Mouse (Mus musculus) CH12.LX (cell line): Measurements from ENCODE around the gene Hmga1b. TPM values are rescaled to one million over a fixed set of nuclear protein-coding genes. Genes with fewer than 3 reads are reported as not detected.

Experiments used
- DNase-seq: peaks from one replicate; pipeline ENCODE4 v3.0.0-alpha.2; 2013; ENCODE audit errors: extremely low read depth
- H3K27ac ChIP-seq: 2 replicates; pipeline ENCODE4 v1.5.1; 2012; ENCODE audit warnings: low read depth, mild to moderate bottlenecking, control low read depth, moderate library complexity; ENCODE audit not compliant: insufficient read depth
- H3K27me3 ChIP-seq: replicated peaks from 2 replicates; pipeline ENCODE3; 2012; ENCODE audit warnings: inconsistent platforms
- H3K36me3 ChIP-seq, 2 experiments: replicated peaks in 1 of 2; 2 replicates each; pipeline versions ENCODE3 to v1.6.1; 2012; ENCODE audit warnings: inconsistent platforms in 1 of 2, low read length in 1 of 2, mild to moderate bottlenecking in 1 of 2, mixed read lengths in 1 of 2, moderate library complexity in 1 of 2; ENCODE audit not compliant: control insufficient read depth in 1 of 2, insufficient read depth in 1 of 2
- H3K4me1 ChIP-seq, 2 experiments: 2 replicates each; pipeline ENCODE4 v1.6.1; 2012; ENCODE audit warnings: inconsistent platforms in 1 of 2, moderate library complexity in 1 of 2; ENCODE audit not compliant: insufficient read depth in 2 of 2, control insufficient read depth in 1 of 2
- H3K4me2 ChIP-seq: 2 replicates; pipeline ENCODE4 v1.6.1; 2012; ENCODE audit warnings: low read depth, mild to moderate bottlenecking, control low read depth; ENCODE audit not compliant: poor library complexity, insufficient read depth, severe bottlenecking
- H3K4me3 ChIP-seq, 3 experiments: fragments of 150-350 bp in 1 of 3; sonication (generic) in 1 of 3; replicated peaks in 1 of 3; 2 replicates each; pipeline versions ENCODE3 to v1.5.1; 2011 to 2012; ENCODE audit warnings: low read depth in 2 of 3, low read length in 2 of 3, mild to moderate bottlenecking in 2 of 3, moderate library complexity in 2 of 3, control low read depth in 1 of 3, improper control_type of control experiment in 1 of 3, inconsistent platforms in 1 of 3, mixed read lengths in 1 of 3; ENCODE audit not compliant: poor library complexity in 1 of 3
- H3K79me2 ChIP-seq: replicated peaks from 2 replicates; pipeline ENCODE4 v1.6.1; 2012; ENCODE audit warnings: mild to moderate bottlenecking, moderate library complexity; ENCODE audit not compliant: control insufficient read depth, poor library complexity, insufficient read depth, severe bottlenecking; ENCODE audit errors: extremely low read depth
- H3K9ac ChIP-seq: 2 replicates; pipeline ENCODE4 v1.6.1; 2012; ENCODE audit warnings: low read depth, mild to moderate bottlenecking, control low read depth, moderate library complexity; ENCODE audit not compliant: insufficient read depth
- H3K9me3 ChIP-seq: replicated peaks from 2 replicates; pipeline ENCODE3; 2012; ENCODE audit warnings: low read length, inconsistent platforms, mixed read lengths
- CHD1 ChIP-seq: IDR thresholded peaks from 2 replicates; pipeline ENCODE4 v1.6.1; 2012; ENCODE audit warnings: low read depth, low read length, improper control_type of control experiment, inconsistent platforms
- CTCF ChIP-seq, 2 experiments: IDR thresholded peaks in 1 of 2; conservative IDR thresholded peaks in 1 of 2; 2 replicates each; pipeline ENCODE4 v1.5.1; 2011 to 2012; ENCODE audit warnings: low read depth in 2 of 2, low read length in 2 of 2, improper control_type of control experiment in 1 of 2, inconsistent platforms in 1 of 2, mild to moderate bottlenecking in 1 of 2, moderate library complexity in 1 of 2
- ELF1 ChIP-seq: IDR thresholded peaks from 2 replicates; pipeline ENCODE4 v1.6.1; 2014; ENCODE audit warnings: low read depth, mild to moderate bottlenecking, inconsistent platforms, low read length, improper control_type of control experiment
- HCFC1 ChIP-seq: IDR thresholded peaks from 2 replicates; pipeline ENCODE4 v1.6.1; 2012; ENCODE audit warnings: low read depth, mild to moderate bottlenecking, inconsistent platforms, low read length, improper control_type of control experiment
- IRF4 ChIP-seq: IDR thresholded peaks from 2 replicates; pipeline ENCODE4 v1.6.1; 2014; ENCODE audit warnings: low read depth, mild to moderate bottlenecking, inconsistent platforms, low read length, improper control_type of control experiment
- JUN ChIP-seq: IDR thresholded peaks from 2 replicates; pipeline ENCODE4 v1.6.1; 2011; ENCODE audit warnings: low read depth, mild to moderate bottlenecking, low read length, improper control_type of control experiment, moderate library complexity; ENCODE audit not compliant: insufficient read depth
- KAT2A ChIP-seq: IDR thresholded peaks from 2 replicates; pipeline ENCODE4 v1.6.1; 2012; ENCODE audit warnings: low read length, improper control_type of control experiment, inconsistent platforms; ENCODE audit not compliant: insufficient replicate concordance
- MAFK ChIP-seq: IDR thresholded peaks from 2 replicates; pipeline ENCODE4 v1.6.1; 2011; ENCODE audit warnings: low read length, improper control_type of control experiment; ENCODE audit not compliant: insufficient replicate concordance
- MYC ChIP-seq: IDR thresholded peaks from 2 replicates; pipeline ENCODE4 v1.6.1; 2011; ENCODE audit warnings: low read depth, mild to moderate bottlenecking, improper control_type of control experiment, low read length
- NELFE ChIP-seq: IDR thresholded peaks from 2 replicates; pipeline ENCODE4 v1.6.1; 2011; ENCODE audit warnings: low read depth, low read length, improper control_type of control experiment
- NRF1 ChIP-seq: IDR thresholded peaks from 2 replicates; pipeline ENCODE4 v1.6.1; 2014; ENCODE audit warnings: low read depth, mild to moderate bottlenecking, inconsistent platforms, low read length, improper control_type of control experiment, moderate library complexity
- PAX5 ChIP-seq: IDR thresholded peaks from 2 replicates; pipeline ENCODE4 v1.6.1; 2012; ENCODE audit warnings: low read length, inconsistent platforms, mixed read lengths
- RCOR1 ChIP-seq: conservative IDR thresholded peaks from 2 replicates; pipeline ENCODE4 v1.6.1; 2012; ENCODE audit warnings: low read depth, mild to moderate bottlenecking, inconsistent platforms, low read length, improper control_type of control experiment
- USF2 ChIP-seq: conservative IDR thresholded peaks from 2 replicates; pipeline ENCODE4 v1.6.1; 2011; ENCODE audit warnings: low read depth, low read length, improper control_type of control experiment
- ZC3H11A ChIP-seq: IDR thresholded peaks from 2 replicates; pipeline ENCODE4 v1.6.1; 2012; ENCODE audit warnings: low read depth, mild to moderate bottlenecking, inconsistent platforms, low read length, improper control_type of control experiment
- ZKSCAN1 ChIP-seq: IDR thresholded peaks from 2 replicates; pipeline ENCODE4 v1.6.1; 2012; ENCODE audit warnings: low read depth, inconsistent platforms, low read length, improper control_type of control experiment, borderline replicate concordance
- ZMIZ1 ChIP-seq: IDR thresholded peaks from 2 replicates; pipeline ENCODE4 v1.6.1; 2012; ENCODE audit warnings: low read depth, mild to moderate bottlenecking, inconsistent platforms, low read length, improper control_type of control experiment
- ZNF384 ChIP-seq: IDR thresholded peaks from 2 replicates; pipeline ENCODE4 v1.6.1; 2012; ENCODE audit warnings: low read depth, low read length, improper control_type of control experiment, inconsistent platforms
- dilution Hi-C: fragments of 300-500 bp; cut with MboI; formaldehyde crosslinking; loops from 2 replicates; pipeline ENCODE4 v1.14.3; 2020; ENCODE audit warnings: low sequenced_read_pairs; ENCODE audit not compliant: extremely low pct_unique_long_range_greater_than_20kb, extremely low pct_ligation_motif_present
- in situ Hi-C: fragments of 300-500 bp; cut with MboI; formaldehyde crosslinking; loops from 3 replicates; pipeline ENCODE4 v1.14.3; 2019; ENCODE audit warnings: low sequenced_read_pairs, low pct_ligation_motif_present, low pct_unique_long_range_greater_than_20kb, mixed read lengths
- polyA plus RNA-seq: library from polyadenylated mRNA; unstranded; fragments of >175 nt; gene quantifications from 2 replicates; pipeline ENCODE4 v1.2.1, GENCODE M21; 2012; ENCODE audit warnings: low read depth; ENCODE audit not compliant: insufficient read length
- total RNA-seq, 2 experiments: library from RNA; depleted of rRNA; stranded (reverse); fragments of 300-350 nt in 1 of 2; fragments of >200 nt in 1 of 2; gene quantifications; 2 replicates each; pipeline ENCODE4 v1.2.3; 2012 to 2014

Hmga1b gene
- total and polyA plus RNA-seq, 3 experiments: 126 to 414 (median 167) TPM

DNA sequence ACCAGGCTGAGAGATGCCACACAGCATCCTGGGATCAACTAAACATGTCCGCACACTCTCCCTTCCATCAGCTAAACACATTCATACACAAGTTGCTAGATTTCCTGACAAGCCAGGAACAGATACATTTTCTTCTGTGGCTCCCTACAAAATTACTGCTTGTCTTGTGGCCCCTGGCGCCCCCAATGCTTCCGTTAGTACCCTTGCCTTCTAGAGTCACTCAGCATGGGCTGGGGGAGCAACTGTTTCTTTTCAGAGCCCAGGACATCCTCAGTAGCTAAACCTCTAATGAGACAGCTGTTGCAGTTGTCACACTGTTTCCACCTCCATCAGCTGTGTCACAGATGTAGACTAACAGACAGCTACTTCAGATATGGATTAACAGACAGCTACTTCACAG is 10.2 kb downstream of the Hmga1b start:
- Histone ChIP-seq H3K36me3 (no peaks in the 10 kb centered on the region), H3K4me3 (no peak overlapping the region), H3K4me1 (peaks cover 0 to 9% of the 10 kb centered on the region in 2 experiments; a peak in 2 of 4 replicates), H3K27ac (no peak overlapping the region), H3K4me2 (no peak overlapping the region), H3K9ac (no peak overlapping the region), H3K9me3 (no peaks in the 10 kb centered on the region), H3K27me3 (peaks cover 7% of the 10 kb centered on the region), H3K79me2 (no peaks in the 10 kb centered on the region)
- TF ChIP-seq ELF1 (no peak), KAT2A (no peak), ZMIZ1 (no peak), NELFE (no peak), PAX5 (no peak), IRF4 (no peak), RCOR1 (no peak), NRF1 (no peak)
- DNase-seq: no peak
- dilution Hi-C loops: no loop called here
- in situ Hi-C loops: no loop called here

DNA sequence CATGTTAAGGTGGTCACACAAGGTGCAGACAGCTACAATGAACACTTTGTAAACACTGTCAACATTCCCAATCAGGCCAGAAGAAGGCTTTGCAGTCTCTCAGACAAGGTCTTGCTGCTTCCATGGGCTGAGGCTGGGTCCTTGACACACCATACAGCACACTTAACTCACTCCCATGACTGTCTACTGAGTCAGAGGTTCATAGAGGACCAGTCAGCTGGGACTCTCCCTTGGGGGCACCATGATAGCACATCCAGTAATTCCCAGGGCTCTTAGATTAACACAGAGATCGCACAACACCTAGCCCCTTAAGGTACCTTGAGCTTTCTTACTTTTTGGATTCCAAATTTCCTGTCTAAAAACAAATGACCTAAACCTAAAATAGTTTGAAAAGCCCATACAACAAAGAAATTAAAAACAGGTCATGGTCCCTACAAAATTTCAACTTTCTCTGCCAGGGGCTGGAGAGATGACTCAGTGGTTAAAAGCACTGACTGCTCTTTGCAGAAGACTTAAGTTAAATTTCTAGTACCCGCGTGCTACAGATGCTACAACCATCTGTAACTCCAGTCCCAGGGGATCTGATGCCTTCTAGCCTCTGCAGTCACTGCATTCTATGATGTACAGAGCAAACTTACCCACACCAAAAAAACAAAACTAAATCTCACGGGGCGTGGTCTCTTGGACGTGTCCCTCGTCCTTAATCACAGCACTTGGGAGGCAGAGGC is 11.0 kb downstream of the Hmga1b start:
- no peaks in the 10 kb centered on the region for H3K9me3 ChIP-seq
- no peak for DNase-seq
- H3K36me3 ChIP-seq: no peaks in the 10 kb centered on the region
- peaks cover 0 to 9% of the 10 kb centered on the region in 2 experiments; a peak in 2 of 4 replicates for H3K4me1 ChIP-seq
- no peak overlapping the region for H3K4me2 ChIP-seq
- no peak overlapping the region for H3K27ac ChIP-seq
- H3K27me3 ChIP-seq: no peaks in the 10 kb centered on the region
- H3K4me3 ChIP-seq: no peak overlapping the region
- H3K79me2 ChIP-seq: no peaks in the 10 kb centered on the region
- H3K9ac ChIP-seq: no peak overlapping the region
- dilution Hi-C loops: no loop called here
- TF ChIP-seq KAT2A: no peak
- TF ChIP-seq PAX5: no peak
- TF ChIP-seq ZKSCAN1: no peak
- no peak for TF ChIP-seq ZNF384
- TF ChIP-seq HCFC1: no peak
- no peak for TF ChIP-seq ZC3H11A
- no peak for TF ChIP-seq IRF4
- no peak for TF ChIP-seq CTCF (conservative IDR thresholded peaks at IDR 0.05 in 1 of 2, IDR thresholded peaks at IDR 0.05 in 1 of 2; ENCODE audit: low read depth in 2 of 2, low read length in 2 of 2)
- no peak for TF ChIP-seq MYC
- no peak for TF ChIP-seq NRF1
- no peak for TF ChIP-seq MAFK
- no peak for TF ChIP-seq USF2
- TF ChIP-seq CHD1: no peak
- no peak for TF ChIP-seq ZMIZ1
- TF ChIP-seq JUN: no peak
- in situ Hi-C loops: no loop called here
